Mouse (Mus musculus) kidney, postnatal 10 days (tissue): Measurements from ENCODE around the gene Manbal.

Experiments
- DNase-seq: peaks from one replicate; pipeline ENCODE4 v3.0.0; 2021; ENCODE audit warnings: mixed read lengths

Gene Manbal

DNA sequence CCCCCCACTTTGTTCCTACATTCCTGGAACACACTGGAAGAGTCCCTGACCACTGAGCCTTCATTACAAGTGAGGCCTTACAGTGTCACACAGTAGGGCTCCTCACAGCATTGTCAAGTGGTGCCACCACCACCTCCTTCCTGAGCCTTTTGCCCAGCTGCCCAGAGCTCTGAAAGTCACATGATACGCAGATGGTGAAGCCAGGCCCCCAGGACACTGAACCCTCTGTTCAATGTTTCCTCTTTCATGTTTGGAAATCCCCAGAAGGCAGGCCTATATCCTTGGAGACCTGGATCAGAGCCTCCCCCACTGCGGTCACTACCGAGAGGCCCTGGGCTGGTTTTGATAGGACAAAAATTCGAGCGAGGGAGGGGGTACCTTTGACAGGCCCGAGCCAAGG is 49.8 kb downstream of the Manbal start:
- no peak for DNase-seq

DNA sequence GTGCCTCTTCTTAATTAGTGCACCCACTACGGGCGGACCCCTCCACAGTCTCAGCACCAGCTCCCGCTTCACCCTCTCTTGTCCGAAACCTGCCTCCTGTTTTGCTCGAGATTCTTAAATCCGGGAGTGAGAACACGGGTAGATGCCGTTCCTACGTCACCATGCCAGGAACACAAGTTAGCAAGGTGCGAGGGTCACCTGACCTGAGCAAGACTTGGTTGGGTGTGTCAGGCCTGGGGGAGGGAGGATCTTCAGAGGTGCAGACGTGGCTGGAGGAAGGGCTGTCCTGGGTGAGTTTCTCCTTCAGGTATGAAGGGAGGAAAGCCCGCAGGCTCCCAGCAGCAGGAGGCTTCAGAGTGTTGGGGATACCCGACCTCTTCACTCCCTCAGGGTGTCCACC is 50.8 kb downstream of the Manbal start, which contains the start of gene Src:
Gene Src, plus strand, starts transcription at position 239 of the 400 bp plus-strand sequence.
- no peak for DNase-seq

DNA sequence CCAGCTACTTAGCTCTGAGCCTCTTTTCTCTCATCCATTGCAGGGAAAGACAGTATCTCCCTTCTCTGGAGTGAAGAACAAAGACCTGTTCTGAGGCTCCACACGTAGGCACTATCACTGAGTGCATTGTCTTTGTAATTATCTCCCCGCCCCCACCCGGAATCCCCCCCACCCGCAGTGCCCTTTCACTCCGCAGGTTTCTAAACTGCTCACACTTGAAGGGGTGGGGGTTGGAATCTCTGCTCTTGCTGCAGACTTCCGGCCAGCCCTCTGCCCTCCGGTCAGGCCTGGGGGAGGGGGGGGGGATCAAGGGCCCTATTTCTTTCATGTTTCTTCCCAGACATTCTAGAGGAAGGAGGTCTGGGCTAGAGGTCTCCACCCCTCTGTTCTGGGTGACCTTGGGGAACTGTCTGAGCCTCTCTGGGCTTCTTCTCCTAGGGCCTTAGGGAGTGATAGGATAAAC is 51.2 kb downstream of the Manbal start:
- no peak for DNase-seq

DNA sequence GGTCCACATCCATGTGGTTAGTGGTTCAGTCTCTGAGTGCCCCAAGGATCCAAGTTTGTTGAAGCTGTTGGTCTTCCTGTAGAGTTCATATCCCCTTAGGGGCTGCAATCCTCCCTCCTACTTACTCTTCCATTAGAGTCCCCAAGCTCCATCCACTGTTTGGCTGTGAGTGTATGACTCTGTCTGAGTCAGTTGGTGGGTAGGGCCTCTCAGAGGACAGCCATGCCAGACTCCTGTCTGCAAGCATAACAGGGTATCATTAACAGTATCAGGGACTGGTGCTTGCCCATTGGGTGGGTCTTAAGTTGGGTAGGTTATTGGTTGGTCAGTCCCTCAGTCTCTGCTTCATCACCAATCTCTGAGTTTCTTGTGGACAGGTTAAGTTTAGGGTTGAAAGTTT is 52.1 kb downstream of the Manbal start:
- no peak for DNase-seq

DNA sequence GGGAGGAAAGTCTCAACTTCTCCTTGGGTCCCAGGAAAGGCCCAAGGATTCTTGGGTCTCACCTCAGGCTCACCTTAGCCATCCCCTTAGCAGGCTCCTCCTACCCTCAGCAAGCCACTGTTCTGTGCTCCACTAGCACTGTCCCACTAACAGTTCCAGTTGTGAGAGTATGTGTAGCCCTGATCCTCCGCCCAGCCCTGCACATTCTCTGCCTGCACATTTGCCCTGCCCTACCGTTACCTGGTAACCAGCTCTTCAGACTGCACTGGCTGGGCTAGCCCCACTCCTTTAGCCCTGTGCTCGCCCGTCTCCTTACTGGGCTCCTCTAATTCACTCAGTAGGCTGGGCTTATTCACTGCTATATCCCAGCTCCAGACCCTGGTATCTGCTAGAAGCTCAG is 53.0 kb downstream of the Manbal start:
- DNase-seq, result no peak

DNA sequence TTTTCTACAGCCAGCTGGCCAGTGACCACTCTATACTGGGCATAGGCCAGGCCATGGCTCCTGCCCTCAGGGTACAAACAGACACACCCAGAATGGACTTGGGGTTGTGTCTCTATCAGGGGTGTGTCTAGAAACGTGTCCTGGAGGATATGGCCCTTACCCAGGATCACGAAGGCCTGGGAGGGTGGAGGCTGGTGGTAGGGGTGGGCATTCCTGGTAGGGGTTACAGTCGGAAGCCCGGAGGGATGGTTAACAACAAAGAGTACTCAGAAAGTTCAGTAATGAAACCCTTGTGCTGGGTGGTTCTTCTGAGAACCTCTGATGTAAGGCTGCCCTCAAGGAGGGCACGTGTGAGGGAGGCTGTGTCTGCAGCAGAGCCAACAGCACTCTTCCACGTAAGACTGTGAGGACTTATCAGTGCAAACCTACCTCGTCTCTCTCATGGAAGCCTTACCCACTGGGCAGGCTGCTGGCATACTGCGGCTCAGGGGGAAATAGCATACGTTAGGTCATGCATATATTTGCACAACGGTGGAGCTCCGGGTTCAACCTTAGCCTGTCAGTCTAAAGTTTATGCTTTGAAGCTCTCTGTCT is 54.8 kb downstream of the Manbal start:
- DNase-seq, result no peak

DNA sequence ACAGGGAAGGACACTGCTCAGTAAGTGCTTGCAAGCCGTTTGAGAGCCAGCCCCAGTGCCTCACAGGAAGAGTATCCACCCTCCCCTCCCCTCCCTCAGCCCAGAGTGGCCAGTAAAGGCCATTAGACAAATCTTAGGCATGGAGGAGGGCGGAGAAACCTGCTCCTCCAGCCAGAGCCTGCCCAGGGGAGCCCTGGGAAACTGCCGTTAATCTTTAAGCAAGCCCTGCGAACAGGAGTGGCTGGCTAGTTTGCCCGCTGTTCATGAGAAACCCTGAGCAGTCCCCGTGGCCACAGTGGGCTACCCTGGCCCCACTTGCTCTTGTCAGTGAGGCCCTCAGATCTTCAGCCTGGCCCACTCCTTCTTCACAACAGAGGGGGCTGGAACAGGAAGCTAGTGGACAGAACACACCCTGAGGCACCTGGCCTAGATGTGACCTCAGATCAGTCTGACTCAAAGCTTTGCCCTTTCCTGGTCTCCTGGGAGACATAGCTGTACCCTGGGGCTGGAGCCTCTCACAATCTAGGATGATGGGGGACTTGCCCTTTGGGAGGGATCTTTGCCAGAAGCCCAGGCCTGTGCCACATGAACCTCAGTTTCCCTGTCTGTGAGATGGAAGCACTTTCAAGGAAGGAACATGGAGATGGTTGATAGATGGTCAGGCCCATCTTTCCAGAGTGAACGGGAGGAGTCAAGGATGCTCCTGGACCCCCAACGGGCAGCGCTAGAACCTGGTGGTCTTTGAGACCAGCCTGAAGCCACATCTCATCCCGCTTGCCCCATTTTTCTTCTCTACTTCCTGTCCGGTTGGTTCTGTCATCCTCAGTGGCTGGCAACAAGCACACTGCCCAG is 55.7 kb downstream of the Manbal start:
- peak; percentile 83 for DNase-seq

DNA sequence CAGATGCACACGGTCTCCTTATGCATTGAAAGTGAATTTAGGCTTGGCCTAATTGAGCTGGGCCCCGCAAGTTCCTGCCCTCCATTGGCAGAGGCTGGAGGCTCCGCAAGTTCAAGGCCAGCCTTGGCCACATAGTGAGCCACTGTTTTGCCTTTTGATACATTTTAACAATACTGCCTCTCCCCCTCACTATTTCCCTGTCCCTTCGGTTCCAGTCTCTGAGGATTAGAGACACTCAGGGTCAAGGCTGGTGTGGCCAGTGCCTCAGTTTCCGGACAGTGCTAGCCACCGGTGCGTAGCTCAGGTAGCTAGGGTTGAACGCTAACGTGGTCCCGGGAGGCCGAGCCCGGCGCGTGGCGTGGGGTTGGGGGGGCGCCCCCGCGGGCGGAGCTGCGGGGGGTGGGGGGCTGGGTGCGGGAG is 56.3 kb downstream of the Manbal start:
- DNase-seq, result no peak

DNA sequence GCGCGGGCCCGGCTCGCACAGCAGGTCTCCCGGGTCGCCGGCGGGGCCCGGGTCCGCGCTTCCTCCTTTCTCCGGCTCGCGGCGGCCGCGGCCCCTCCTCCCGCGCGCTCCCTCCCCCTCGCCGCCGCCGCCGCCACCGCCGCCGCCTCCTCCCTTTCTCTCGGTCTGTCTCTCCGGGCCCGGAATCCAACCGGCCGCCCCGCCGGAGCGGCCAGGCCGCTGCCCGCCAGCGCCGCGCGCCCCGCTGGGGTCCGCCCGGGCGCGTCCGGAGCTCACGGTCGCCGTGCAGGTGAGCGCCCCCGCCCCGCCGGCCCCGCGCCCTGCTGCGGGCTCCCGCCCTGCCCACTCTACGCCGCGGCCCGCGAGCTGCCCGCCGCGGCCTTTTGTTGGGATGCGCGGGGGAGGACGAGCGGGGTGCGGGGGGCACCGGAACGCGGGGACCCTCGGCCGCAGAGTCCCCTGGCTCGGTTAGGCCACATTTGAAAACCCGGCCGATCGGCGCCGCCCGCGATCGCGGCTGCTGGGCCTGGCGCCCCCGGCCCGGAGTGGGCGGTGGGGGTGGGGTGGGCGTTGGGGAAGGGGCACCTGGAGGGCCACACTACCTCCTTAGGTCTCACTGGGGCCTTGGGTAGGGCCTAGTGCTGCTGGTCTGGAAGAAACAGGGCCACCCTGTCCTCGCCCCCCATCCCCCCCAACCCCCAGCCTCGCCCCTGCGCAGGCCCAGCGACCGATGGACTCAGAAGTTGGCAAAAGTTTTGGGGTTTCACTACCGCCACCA is 56.9 kb downstream of the Manbal start:
- peak; percentile 75 for DNase-seq

DNA sequence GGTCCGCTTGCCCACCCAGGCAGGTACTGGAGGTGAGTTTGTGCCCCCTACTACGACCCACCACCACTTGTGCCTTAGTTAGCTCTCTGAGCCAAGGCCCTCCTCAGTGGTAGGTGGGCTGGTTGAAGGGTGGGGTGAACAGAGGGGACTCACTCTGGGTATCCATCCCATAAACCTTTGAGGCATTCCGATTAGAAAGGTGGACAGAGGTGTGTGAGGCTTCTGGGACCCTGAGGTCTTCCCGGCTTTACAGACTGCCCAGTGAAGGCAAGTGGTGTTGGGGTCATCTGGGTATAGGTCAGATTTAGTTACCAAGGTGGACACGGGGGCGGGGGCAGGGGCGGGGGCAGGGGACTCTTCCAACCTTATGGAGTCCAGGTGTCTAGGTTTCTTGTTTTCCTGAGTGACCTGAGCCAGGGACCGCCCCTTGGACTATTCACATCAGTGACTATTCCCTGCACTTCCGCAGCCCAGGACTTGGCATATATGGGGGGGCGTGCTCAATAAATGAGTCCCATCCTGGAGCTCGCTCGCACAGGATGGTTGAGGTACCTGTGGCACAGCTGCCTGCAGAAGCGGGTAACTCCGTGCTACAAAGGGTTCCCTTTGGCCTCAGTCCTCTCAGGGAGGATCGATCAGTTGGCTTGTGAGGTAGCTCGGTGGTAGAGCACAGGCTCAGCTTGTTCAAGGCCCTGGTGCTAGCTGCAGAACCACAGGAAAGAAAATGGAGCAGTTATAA is 57.7 kb downstream of the Manbal start:
- DNase-seq, result peak; percentile 43

DNA sequence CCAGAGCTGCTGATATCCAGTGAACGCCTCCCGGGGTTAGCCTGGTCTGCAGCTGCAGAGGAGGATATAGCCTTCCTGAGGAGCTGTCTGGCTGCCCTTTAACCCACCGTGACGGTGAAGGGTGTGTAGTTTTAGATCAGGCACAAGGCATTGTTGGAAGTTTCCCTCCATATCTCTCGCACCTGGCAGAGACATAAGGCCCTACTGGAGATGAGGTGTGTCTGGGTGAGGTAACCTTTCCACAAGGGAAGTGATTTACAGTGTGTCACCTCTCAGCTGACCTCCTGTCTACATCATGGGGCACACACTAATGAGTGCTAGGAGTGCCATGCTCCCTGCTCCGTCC is 58.2 kb downstream of the Manbal start:
- DNase-seq, result no peak

DNA sequence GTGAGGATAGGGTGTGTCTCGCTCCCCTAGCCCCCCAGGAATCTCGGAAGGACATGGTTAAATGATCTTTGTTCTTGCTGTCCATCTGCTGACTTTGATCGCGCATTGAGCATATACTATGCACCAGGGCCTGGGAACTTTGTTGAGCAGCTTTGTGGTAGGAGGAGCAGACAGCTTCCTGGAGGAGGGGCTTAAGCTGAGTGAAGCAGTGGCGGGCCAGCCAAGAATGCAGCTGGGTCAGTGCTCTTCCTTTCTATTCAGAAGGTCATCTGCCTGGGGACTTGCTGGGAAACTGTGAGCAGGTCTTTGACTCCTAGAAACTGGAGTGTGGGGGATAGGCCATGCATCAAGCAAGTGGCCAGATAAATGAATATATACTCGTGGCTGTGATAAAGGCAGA is 58.8 kb downstream of the Manbal start:
- DNase-seq, result peak; percentile 59

DNA sequence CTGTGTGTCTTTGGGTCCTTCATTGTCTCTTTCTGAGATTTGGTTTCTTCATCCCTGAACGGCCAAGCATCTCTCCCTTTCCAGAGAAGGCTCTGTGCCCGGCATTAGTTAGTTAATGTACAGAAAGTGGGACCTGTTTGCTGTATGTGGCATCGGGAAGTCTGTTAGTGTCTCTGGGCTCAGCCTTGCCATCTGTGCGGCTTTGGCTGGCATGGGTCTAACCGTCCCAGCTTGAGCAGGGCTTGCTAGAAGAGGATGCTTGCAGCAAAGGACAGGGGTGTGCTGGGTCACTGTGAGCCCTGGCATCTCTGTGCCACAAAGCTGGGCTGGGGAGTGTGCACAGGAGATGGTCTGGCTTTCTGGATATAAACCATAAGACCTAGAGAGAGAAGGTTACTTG is 59.8 kb downstream of the Manbal start:
- no peak for DNase-seq

DNA sequence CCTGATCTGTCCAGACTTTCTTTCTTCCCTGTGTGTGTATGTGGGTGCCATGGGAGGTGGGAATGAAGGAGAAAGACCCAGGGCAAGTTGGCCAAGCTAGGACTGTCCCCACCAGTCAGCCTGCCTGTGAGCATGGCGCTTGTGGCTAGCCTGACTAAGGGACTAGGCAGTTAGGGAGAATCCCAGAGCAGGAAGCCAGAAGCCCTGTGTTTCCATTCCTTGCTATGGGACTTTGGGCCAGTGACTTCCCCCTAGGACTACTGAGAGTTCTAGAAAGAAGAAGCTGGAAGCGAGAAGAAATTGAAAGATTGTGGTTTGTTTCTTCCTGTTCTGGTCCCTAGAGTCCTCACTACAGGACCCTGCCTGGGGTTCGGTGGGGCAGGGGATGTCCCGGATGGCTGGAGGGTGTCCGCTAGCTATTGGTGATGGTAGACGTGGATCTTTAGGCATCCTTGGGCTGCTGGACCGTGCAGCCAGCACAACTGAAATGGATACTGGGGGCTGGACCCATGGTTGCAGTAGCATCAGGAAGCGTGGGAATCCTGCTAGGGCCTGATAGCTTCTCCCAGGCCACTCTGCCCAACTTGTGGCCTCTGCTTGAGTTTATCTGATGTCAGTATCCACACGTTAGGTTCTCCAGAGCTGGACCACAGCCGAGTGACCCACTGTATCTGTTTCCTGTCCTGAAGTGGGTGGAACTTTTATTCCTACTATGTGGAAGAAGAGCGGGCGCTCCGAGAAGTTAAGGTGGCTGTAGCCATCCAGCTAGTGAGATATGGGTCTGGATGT is 61.2 kb downstream of the Manbal start:
- DNase-seq, result no peak

DNA sequence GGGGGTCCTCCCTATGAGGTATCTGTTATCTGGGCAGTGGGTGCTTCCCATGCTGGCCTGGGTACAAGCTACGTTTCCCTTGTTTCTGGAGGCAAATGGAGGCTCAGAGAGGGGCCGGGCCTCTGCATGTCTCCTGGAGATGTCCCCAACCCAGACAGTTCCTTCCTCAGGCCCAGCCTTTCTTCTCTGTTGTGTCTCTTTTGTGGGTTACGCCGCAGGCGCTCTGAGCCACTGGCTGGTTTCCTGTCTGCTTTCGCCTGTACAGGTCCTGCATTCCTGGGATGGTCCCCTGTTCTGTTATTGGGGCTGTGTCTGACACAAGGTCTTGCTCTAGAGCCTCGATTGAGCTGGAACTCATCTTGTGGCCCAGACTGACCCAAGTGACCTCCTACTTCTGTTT is 62.3 kb downstream of the Manbal start:
- no peak for DNase-seq

DNA sequence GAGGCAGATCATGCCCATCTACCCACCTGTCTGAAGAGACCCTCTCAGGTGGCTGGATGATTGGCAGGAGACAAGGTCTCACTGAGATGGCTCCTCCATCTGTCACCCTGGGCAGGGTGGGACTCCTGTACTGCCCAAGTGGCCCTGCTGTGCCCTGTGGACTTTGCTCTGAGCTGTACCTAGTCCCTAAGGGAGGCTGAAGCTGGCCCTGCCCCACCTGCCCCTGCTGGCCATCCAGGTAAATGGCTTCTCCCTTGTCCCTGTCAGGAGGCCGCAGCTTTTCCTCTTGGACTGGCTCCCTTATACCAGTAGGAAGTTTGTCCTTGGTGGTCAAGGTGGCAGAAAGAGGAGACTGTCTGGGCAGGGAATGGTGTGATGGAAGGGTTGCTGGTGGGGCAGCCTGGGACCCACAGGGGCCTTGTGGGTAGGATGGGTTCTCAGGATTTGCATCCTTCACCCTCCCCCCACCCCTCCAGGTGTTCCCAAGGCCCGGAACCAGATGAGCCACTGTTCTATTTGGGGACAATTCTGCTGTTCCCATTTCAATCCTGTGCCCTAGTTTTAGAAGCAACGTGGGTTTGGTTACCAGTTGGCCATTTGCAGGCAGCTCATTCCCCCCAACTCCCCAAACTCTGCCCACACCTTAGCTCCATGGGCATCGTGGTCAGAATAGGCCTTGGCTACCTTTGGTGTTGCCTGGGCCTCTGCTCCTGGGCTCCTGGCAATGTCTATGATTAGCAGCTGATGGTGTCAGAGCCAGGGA is 63.5 kb downstream of the Manbal start:
- DNase-seq, result no peak

DNA sequence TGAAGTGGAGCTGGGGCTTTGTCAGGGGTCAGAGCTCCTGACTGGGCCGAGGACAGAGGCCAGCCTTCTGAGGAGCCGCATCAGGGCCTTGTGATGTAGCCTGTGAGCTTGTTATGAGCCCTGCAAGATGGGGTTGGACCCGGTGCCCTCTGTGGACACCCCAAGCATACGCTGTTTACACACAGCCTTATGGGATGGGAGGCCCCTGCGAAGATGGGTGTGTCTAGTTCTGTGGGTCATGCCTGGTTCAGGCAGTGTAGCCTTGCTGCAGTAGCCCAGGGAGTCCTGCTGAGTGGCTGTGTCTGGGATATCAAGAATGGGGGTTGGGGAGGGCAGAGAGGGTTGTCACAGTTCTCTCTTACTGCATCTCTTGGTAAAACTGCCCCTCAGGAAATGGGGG is 64.5 kb downstream of the Manbal start:
- DNase-seq, result no peak

DNA sequence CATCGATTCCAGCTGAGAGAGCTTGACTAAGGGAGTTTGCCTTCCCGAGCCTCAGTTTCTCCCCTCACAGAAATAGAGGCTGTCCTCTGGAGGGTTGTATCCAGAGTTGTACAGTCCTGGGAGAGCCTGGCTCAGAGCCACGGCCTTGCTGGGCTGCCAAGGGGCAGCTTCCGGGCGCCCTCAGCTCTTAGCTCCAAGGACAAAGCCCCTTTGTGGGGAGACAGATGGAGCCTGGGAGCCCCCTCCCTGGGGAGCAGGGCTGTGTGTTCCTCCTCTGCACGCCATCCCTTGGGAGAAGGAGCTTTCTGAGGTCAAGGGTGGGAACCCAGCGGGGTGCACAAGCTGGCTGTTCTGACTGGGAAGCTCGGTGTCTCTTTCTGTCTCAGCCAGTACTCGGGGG is 65.1 kb downstream of the Manbal start:
- DNase-seq, result peak; percentile 51

DNA sequence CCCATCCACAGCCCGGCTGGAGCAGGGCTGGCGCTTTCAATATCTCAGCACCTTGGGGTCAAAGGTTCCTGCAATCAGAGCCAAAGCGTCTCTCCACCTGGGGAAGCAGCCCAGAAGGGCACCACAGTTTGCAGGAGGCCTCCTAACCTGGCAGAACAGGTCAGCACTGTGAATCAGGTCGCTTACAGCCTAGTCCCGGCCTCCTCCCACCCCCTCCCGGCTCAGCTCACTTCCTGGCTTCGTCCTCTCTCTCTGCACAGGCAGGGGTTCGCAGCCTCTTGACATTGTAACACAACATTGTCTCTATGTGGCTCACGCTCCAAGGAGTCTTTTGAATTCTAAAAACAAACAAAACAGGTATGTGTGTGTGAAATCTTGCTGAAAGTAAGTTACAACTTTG is 66.6 kb downstream of the Manbal start:
- peak; percentile 41 for DNase-seq

DNA sequence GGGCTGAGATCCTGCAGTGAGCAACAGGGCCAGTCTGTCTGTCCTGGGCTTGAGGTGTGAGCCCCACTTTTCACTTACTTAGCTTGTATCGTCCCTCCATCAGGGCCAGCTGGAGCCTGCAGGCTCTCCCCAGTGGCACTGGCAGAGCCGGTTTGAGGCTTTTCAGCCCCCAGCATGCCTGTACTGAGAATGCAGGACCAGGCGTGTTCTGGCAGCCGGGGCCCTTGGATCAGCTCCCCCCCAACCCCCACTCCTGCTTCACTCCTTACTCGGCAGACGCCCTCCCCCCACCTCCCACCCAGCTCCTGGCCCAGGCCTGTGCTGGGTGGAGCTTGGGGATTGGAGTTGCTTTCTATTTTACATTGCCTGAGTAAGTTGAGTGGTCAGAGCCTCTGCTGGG is 67.1 kb downstream of the Manbal start:
- DNase-seq, result peak; percentile 75

DNA sequence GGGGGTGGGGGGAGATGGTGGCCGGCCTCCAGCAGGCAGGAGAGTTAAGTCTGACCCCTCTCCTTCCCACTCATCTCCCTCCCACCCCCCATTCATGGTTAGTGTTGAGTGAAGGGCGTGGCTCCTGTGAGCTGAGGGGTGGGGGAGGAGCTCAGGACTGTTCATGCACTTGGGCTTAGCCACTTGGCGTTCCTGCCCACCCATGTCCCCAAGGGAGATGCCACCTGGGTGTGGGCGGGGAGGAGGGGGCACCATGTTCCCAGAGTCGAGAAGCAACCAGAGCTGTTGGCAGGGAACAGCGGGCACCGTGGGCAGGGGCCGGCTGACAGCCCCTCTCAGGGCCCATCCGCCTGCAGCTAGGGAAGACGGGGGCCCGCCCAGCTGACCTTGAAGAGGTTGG is 69.1 kb downstream of the Manbal start:
- DNase-seq, result no peak
